Mouse (Mus musculus) layer of hippocampus, postnatal 25 days (tissue): ENCODE results near the gene 1700066M21Rik. TPM values are rescaled to one million over a fixed set of nuclear protein-coding genes. Genes with fewer than 3 reads are reported as not detected.

Experiments
- DNase-seq, 2 experiments: peaks; one replicate each; pipeline ENCODE4 v3.0.0; 2022; ENCODE audit warnings: mixed read lengths in 2 of 2, low spot score in 1 of 2; ENCODE audit errors: extremely low spot score in 1 of 2
- total RNA-seq, 2 experiments: library from RNA; stranded (reverse); gene quantifications; 2 replicates each; pipeline ENCODE4 v1.2.3; 2021

The 1700066M21Rik gene
- total RNA-seq, 2 experiments from 2014 or later, result 23.0 to 24.5 TPM

DNA sequence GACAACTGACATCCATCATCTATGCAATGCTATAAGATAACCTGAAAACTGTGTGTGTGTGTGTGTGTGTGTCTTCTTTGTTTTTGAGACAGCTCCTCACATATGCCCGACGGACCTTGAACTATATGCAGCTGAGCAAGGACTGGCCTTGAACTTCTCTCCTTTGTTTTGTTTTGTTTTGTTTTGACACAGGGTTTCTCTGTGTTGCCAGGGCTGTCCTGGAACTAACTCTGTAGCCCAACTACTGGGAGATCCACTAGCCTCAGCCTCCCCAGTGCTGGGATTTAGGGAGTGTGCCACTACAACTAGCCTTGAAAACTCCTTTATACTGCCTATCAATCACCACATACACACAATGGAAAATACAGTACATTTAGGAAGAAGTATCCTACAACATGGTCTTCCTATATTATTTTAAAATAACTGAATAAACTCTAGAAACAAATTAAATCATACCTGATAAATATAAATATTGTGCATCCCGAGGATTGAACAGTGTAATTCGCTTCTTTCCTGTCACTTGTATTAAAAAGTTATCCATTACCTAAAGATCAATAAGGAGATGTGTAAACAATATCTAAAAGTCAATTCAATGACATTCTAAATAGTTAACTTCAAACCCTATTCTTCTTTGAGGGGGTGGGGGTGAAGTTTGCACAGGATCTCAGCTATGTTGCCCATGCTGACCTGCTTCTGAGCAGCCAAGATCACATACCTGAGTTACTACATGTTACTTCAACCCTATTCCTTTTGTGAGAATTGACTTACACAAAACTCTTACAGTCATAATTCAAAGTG, 13.8 kb downstream of the 1700066M21Rik start:
- DNase-seq, result no peak

DNA sequence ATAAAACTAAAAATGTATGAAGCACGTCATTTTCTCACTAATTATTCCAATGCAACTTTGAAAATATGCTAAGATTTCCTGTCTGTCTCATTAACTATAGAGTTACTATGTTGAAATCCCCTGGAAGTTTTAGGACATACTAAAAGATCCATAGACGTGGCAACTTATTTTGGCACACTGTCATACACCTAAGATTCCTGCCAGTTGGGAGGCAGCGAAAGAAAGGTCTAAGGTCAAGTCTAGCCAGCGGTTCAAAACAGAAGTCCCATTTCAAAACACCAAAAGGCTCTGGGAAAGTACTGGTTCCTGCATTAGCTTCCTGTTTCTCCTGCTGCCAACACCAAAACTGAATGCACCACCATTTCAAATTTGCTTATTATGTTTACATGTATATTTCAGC, 15.0 kb downstream of the 1700066M21Rik start:
- DNase-seq, result no peak

DNA sequence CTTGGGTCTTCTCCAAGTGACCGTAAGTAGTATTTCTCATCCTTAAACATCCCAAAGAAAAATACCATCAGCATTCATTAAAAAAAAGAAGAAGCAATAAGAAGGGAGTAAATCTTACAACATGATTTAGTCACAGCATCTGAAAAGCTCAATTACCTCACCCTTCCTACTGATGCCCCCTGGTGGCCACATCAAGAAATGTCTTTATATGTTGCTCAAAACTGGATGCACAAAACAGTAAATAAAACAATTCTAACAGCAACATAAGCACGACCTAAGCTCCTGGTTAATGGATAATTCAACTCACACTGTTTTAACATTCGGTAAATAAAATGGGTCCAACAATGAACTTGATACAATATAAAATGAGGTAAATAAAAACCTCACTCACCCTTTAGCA, 16.6 kb downstream of the 1700066M21Rik start:
- DNase-seq, result peak in 1 of 2 experiments; percentile 70

DNA sequence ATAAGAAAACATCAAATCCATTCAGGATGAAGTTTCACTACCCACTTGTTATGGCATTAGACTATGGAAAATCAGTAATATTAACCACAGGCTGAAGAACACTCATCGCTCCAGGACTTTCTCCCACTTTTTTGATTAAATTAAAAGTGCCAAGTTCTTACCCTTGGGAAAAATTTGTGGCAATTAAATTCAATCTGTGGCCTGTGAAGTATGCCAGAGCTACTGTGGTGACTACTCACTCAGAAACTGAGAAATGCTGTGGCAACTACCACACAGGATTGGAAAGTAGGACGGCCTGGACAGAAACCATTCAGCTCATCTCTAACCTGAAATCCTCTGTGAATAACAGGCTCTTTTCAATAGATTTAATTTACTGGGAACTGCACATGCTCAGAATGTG, 22.9 kb downstream of the 1700066M21Rik start:
- no peak for DNase-seq

DNA sequence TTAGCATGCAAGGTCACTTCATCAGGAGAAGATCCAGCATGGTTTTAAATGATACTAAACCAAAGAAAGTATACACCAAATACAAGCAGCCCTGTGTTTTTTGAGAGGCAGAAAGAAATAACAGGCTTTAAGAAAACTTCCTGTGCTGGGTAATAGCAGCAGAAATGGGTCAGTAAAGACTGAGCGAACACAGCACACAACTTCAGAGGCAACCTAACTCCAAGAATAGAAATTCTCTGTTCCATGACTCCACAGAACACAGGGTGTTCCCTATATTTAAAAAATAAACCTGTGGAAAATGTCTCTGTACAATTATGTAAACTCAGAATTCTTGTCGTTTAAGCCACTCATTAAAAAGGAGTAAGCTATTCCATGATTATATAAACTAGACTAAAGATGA, 23.5 kb downstream of the 1700066M21Rik start:
- DNase-seq, result no peak

DNA sequence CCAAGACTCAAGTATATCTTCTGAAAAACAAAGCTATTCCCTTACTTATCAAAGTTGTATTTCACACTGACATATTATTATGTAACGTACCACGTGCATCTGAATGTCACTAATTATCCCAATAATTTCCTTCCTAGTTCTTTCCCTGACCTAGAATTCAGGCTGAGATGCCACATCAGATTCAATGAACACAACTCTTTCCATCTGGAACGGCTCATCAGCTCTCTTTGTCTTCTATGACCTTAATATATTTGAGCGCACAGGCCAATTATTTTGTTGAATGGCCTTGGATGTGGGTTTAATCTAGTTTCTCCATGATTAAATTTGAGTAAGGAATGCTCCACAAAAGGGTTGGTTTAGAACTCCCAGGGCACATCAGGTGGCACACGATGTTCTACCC, 24.7 kb downstream of the 1700066M21Rik start:
- DNase-seq, result no peak

DNA sequence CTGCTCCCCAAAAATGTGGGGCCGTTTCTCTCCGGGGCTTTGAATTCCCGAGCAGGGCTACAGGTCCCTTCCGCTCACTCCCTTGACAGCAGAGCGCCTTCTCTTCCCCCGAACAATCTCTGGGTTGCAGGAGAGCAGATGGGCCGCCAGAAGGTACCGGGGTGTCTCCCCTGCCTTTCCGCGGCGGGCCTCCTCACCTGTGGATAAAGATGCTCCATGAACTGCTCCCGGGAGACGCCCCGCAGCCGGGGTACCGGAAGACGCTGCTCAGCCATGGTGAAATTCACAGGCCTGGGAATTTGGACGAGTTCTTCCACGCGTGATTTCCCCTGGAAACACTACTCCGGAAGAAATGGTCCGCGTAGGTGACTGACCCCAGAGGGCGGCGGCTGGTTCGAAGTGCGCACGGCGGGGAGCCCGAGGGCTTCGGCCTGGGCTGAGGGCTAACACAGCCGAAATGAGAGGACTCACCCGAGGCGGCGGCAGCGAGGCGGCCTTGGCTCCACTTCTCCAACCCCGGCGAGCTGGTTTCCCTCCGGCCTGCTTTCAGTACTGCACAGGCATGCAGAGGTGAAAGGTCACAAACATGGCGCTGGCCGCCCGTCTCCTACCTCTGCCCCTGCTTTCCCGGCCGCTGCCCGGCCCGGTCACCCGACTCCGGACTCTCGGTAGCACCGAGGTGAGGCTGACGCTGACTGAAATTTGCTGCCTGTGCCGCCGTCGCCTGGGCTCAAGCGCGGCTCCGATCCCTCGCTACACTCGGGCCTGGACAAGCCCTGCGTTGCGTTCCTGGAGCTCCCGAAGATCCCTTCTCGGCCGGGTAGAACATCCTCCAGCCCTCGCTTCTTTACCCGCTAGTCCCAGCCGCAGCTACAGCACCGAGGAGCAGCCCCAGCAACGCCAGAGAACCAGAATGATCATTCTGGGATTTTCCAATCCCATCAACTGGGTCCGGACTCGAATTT, 29.0 kb downstream of the 1700066M21Rik start, which contains the start of the genes Maip1 and Tyw5:
Gene Maip1 (plus strand): TSS at position 142 of the 965 bp plus-strand sequence.
Gene Tyw5 (minus strand): TSS at position 915 of the 965 bp plus-strand sequence.
- peak; percentile 77 to 88 for DNase-seq

DNA sequence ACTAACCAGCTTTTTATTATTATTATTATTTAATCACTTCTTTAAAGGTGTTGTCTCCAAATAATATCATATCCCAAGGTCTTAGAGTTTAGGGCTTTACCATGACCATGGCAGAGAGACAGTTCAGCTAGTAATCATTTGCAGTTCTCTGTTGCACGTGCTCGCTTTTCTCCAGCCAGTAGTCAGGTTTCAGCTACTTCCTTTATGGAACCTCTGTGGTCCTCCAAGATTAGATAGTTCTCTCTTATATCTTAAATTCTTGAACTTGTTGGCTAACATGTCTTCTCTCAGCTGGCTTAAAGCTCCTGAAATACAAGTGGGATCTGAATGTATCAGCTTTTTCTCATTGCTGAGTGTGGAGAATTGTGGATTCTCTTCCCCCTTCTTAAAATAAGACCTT, 31.6 kb downstream of the 1700066M21Rik start:
- DNase-seq, result no peak

DNA sequence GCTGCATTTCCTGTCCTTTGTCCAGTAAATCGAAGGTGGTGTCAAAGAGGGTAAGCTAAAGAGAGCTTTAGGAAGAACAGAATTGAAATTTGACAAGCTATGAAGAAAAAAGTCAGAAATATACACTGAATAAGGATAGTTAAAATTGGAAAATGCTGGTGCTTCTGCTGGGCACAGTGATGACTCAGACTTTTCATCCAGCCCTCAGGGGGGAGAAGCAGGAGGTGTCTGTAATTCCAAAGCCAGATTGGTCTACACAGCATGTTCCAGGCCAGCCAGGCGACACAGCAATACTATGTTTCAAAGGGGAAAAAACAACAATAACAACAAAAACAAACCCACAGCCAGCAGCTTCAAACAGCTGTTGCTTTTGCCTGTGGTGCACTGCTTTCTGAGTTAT, 36.0 kb downstream of the 1700066M21Rik start:
- no peak for DNase-seq

DNA sequence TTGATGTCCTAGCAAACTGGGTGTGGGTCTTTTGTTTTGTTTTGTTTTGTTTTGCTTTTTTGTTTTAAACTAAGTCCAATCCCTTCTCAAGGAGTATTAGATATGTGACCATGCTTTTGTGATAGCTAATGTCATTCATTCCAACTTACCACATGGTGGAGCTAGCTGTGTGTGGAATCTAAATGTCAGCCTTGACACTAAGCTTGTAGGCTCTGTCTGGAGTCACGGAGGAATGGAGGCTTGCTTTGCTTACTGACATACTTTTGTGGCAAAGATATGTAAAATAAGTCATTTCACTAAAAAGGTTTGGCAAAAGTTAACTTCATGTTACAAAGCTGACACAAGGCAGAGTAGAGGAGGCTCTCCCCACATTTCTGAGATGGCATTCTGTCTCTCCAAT, 46.3 kb downstream of the 1700066M21Rik start:
- no peak for DNase-seq

DNA sequence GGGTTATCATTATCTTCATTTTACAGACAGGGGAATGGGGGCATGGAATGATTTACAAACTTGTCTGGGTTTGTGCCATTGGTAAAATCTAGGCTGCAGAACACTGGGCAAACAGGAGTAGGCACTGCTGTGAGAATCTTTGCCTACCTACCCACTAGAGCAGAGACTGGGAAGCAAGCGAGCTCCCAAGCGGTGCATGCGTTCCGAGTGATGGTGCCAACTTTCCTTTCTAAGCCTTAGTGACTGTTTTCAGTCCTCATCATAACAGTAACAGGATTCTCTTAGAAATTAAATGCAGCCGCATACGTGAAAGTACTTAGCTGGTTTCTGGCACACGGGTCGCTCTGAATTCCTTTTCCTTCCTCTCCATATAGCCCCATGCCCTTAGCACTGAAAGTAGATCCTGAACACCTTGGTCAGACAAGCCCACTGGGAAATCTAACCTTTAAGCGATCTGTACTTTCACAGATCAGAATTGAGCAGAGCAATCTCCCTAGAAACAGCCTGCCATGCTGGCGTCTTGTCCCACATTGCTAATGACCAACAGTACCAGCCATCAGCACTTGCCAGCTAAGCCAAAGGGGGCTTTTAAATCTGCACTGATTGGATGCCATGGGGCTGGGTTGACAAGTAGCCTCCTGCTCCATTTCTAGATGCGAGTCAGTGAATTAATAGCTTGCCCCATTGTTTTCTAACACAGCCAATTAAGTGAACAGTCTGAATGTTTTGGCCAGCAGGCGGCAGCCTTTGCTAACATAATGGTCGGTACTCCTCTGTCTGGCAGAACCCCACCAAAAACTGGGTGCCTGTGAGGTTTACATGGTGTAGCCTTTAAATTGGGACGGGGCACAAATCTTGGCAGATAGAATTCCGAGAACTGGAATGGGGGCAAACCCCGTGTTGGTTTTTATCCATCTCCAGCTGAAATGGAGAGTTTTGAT, 51.2 kb downstream of the 1700066M21Rik start:
- DNase-seq, result peak; percentile 87 to 99

DNA sequence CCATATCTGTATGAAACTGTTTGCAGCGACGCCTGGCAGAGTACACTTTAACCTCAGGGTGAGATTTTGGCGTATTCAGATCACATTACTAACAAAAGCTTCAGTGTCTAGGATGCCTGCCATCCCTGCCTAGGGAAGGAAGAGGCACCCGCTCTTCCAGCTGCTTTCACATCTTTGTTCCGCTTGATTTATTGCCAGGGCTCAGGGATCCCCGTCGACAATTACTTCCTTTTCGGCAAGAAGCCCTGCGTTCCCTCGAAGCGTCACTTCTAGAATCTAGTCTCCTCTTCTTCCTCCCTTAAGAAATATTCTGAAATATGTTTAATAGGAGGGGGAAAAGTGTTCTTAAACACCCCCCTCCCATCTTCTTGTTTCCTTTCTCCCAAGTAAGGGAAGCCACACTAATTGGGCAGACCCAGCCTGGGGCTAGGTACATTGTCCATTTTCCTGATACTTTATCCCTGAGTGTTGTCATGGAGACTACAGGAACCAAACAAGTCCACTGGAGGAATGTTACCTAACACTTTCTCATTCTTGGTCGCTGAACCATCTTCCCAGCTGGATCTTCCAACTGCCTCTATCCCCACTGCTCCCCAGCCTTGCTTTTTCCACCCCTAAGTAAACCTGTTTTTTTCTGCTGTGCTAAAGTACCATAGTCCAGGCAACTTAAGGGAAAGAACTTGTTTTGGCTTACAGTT, 52.5 kb downstream of the 1700066M21Rik start:
- no peak for DNase-seq

DNA sequence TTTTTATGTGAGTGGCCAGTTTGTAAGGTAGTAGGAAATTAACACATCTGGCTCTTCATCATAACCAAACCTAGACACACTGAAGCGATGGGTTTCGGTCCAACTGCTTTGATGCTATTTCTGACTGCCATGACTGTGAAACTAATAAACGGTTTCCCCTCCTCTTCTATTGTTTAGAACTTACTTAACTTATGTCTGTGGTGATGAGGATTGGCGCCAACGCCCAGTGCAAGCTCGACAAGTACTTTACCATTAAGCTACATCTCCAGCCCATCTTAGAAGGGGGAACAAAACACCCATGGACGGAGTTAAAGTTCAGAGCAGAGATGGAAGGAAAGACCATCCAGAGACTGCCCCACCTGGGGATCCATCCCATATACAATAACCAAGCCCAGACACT, 55.7 kb downstream of the 1700066M21Rik start:
- no peak for DNase-seq

Other genes starting within 250 kb of the 1700066M21Rik start
- 10 to 100 TPM; 11.3 to 12.0 TPM for gene Maip1, start 28.7 kb downstream of the 1700066M21Rik start, total RNA-seq
- gene Tyw5, start 29.5 kb downstream of the 1700066M21Rik start, total RNA-seq, result 10 to 100 TPM; 18.6 to 23.9 TPM